Mouse (Mus musculus): Measurements from ENCODE around the gene Mrpl34. TPM values are rescaled to one million over a fixed set of nuclear protein-coding genes. Genes with fewer than 3 reads are reported as not detected.
A peak's percentile ranks its signal among the peaks of the same experiment; 100 is the strongest.

Mrpl34 gene
- polyA plus RNA-seq, 1 experiment from 2014 or later: 223 TPM

- H3K36me3 ChIP-seq (replicated peaks): peaks cover 71% of the 10 kb centered on the region
- H3K4me3 ChIP-seq: peak overlapping the region; percentile 99
These were observed 6.1 kb downstream of the Mrpl34 start for GRCm38 (mm10) chr8:71470913-71471255.

DNA sequence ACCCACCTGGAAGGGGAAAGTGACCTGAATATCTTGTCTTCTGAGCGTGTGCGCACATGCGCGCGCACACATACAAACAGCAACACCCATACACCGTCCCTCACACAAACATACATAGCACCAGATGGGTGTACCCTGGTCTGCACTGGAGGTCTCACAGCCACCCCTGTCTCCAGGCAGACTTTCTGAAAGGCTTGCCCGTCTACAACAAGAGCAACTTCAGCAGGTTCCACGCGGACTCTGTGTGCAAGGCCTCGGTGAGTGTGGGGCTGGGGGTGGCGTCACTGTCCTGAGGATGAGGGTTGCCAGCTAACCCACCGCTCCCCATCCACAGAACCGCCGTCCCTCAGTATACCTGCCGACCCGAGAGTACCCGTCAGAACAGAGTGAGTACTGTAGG lies 7.1 kb downstream of the Mrpl34 start:
- peaks cover 33% of the 10 kb centered on the region for H3K4me1 ChIP-seq
- peaks cover 62% of the 10 kb centered on the region for H3K36me3 ChIP-seq (replicated peaks)
- 93% methylated on average over 17 of the region's 17 CpGs for WGBS
- H3K27me3 ChIP-seq (replicated peaks; ENCODE audit: low read depth, poor library complexity, severe bottlenecking): no peaks in the 10 kb centered on the region
- no peak overlapping the region for H3K27ac ChIP-seq (replicated peaks)
- H3K4me3 ChIP-seq: no peak overlapping the region
- H3K9me3 ChIP-seq: no peaks in the 10 kb centered on the region
- no peak for DNase-seq (ENCODE audit: low spot score)

More at GRCm38 (mm10) chr8:71470913-71471255, 6.1 kb downstream of the Mrpl34 start:
- Histone ChIP-seq H3K9me3 (no peaks in the 10 kb centered on the region), H3K4me1 (peaks cover 25% of the 10 kb centered on the region), H3K27ac (replicated peaks) (no peak overlapping the region), H3K27me3 (replicated peaks; ENCODE audit: low read depth, poor library complexity, severe bottlenecking) (no peaks in the 10 kb centered on the region)
- no peak for DNase-seq (ENCODE audit: low spot score)
- 84% methylated on average over 5 of the region's 5 CpGs for WGBS

DNA sequence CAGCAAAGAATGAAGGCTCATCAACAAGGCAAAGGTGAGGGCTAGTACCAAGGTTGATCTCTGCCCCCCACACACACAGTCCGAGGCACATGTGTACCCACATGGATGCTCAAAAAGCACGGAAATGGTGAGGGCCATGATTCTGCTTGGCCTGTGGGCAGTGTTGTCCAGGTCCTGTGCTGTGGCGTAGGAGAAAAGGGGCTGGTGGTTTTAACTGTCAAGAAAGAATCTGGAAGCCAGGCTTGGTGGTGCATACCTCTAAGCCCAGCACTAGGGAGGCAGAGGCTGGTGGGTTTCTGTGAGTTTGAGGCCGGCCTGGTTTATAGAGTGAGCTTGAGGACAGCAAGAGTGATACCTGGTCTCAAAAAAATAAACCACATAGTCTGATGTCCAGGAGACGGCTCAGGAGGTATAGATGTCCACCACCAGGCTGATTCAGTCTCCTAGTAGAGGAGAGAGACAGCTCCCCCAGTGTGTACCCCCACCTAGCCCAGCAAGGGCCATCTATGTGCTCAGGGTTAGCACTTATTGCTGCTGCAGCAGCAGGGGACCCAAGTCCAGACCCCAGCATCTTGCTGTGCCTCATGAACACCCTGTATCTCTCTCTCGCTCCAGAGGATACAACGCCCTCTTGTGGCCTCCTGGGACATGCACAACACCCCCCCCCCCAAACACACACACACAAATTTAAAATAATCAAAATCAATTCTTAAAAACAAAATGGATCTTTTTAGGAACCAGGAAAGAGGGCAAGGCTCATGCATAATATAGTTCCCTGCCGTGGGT lies 8.0 kb downstream of the Mrpl34 start:
- no peak overlapping the region for H3K27ac ChIP-seq (replicated peaks)
- no peaks in the 10 kb centered on the region for H3K9me3 ChIP-seq
- 0 out of 2 replicates have a peak, but pooled peaks cover 5% of the 10 kb centered on the region for H3K27me3 ChIP-seq (replicated peaks; ENCODE audit: low read depth, poor library complexity, severe bottlenecking)
- no peak for DNase-seq (ENCODE audit: low spot score)
- peaks cover 61% of the 10 kb centered on the region for H3K36me3 ChIP-seq (replicated peaks)
- whole genome bisulfite sequencing: 86% methylated on average over 8 of the region's 8 CpGs
- H3K4me1 ChIP-seq: peaks cover 42% of the 10 kb centered on the region
- no peak overlapping the region for H3K4me3 ChIP-seq

- H3K9me3 ChIP-seq: no peaks in the 10 kb centered on the region
- H3K36me3 ChIP-seq (replicated peaks): peaks cover 74% of the 10 kb centered on the region
- H3K27ac ChIP-seq (replicated peaks): no peak overlapping the region
- no peak overlapping the region for H3K4me3 ChIP-seq
- peaks cover 40% of the 10 kb centered on the region for H3K4me1 ChIP-seq
- H3K27me3 ChIP-seq (replicated peaks; ENCODE audit: low read depth, poor library complexity, severe bottlenecking): peaks cover 19% of the 10 kb centered on the region
- DNase-seq (ENCODE audit: low spot score): no peak
- WGBS: 96% methylated on average over 18 of the region's 18 CpGs
These were observed 9.6 kb downstream of the Mrpl34 start for GRCm38 (mm10) chr8:71474344-71474743.

DNA sequence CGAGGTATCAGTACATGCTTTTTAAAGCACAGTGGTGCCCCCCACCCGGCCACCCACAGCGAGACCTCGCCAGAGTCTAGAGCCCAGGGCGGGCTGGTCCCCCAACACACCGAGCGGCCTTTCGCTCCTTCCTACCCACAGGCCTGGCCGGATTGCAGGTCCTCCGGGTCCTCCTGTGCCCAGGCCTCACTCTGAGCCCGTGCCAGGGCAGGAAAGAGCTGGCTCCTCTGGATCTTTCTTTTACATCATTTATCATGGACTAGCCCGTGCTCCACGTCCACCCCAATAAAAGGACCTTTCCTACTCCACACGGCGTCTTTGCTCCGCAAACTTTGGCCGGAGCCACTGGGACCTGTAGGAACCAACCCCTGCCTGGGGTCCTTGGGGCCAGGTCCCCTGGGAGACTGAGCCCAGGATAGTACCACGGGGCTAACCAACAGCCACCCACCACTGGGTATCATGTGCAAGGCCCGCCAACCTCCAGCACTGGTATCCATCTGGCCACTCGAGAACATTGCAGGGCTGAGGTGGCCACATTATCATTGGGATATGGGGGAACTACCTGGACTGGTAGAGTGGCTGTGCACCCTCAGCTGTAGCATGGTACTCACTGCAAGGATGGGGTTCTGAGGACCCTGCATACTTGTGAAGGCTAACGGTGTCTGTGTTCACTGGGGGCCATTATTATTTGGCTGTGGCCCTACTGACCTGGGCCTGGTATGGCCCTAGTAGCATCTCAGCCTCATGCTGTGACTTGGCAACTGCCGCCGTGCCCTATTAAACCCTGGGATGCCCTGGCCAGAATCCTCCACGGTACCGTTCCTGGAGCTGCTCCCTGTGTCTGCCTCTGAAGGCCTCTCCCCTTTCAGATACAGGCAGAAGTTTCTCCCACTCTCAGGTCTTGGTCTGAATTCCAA lies 10.3 kb downstream of the Mrpl34 start:
- no peak overlapping the region for H3K27ac ChIP-seq (replicated peaks)
- H3K36me3 ChIP-seq (replicated peaks): peaks cover 81% of the 10 kb centered on the region
- WGBS: 89% methylated on average over 25 of the region's 25 CpGs
- peak overlapping the region; percentile 71 for H3K4me3 ChIP-seq
- peaks cover 19% of the 10 kb centered on the region for H3K27me3 ChIP-seq (replicated peaks; ENCODE audit: low read depth, poor library complexity, severe bottlenecking)
- H3K4me1 ChIP-seq: peaks cover 34% of the 10 kb centered on the region
- no peaks in the 10 kb centered on the region for H3K9me3 ChIP-seq
- DNase-seq (ENCODE audit: low spot score): no peak

- peak; percentile 20 for DNase-seq (ENCODE audit: low spot score)
- Histone ChIP-seq H3K9me3 (no peaks in the 10 kb centered on the region), H3K27me3 (replicated peaks; ENCODE audit: low read depth, poor library complexity, severe bottlenecking) (peaks cover 24% of the 10 kb centered on the region), H3K27ac (replicated peaks) (peak overlapping the region; percentile 88; the same call in 1 of the 2 replicates), H3K4me1 (peaks cover 30% of the 10 kb centered on the region), H3K36me3 (replicated peaks) (peaks cover 82% of the 10 kb centered on the region), H3K4me3 (peak overlapping the region; percentile 71)
- 31% methylated on average over 4 of the region's 4 CpGs for WGBS
These were observed 10.9 kb downstream of the Mrpl34 start for GRCm38 (mm10) chr8:71475702-71476075.

DNA sequence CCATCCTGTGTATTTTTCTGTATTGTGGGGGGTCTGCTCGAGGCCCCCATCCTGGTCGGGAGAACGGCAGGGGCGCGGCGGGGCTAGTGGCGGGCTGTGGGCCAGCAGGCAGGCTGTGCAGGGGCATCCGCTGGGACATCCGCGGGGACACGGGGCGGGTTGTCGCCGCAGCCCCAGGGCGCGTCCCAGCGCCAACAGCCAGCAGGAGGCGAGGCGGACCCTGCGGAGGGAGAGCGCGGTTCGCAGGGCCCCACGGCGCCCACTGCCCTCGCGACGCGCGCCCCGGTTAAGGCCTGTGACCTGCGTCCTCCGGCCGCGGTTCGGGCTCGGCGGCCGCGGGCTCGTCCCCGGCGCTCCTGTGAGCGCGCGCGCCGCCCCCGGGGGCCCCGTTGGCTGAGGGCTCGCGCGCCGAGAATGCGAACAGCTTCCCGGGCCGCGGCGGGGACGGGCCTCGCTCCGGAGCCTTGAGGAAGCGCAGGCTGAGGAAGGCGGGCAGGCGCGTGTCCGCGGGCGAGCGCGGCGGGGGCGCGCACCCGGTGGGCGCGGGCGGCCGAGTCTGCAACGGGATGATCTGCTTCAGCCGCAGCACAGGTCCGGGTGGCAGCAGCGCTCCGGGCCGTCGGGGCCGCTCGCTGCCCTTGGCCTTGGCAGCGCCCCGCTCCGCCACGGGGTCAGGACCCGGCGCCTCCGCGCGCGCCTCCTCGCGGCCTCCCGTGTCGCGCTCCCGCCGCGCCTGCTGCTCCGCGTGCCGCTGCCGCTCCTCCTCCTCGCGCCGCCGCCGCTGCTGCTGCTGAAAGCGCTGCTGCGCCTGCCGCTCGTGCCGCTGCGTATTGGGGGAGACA lies 11.6 kb downstream of the Mrpl34 start:
- Histone ChIP-seq H3K4me1 (peaks cover 34% of the 10 kb centered on the region), H3K27ac (replicated peaks) (peak overlapping the region; percentile 88), H3K9me3 (no peaks in the 10 kb centered on the region), H3K27me3 (replicated peaks; ENCODE audit: low read depth, poor library complexity, severe bottlenecking) (peaks cover 30% of the 10 kb centered on the region), H3K36me3 (replicated peaks) (peaks cover 82% of the 10 kb centered on the region), H3K4me3 (peak overlapping the region; percentile 71)
- WGBS: under 1% methylated on average over 120 of the region's 121 CpGs
- DNase-seq (ENCODE audit: low spot score): peak; percentile 87

- Histone ChIP-seq H3K9me3 (no peaks in the 10 kb centered on the region), H3K4me3 (peak overlapping the region; percentile 71), H3K27ac (replicated peaks) (peak overlapping the region; percentile 88), H3K4me1 (peaks cover 40% of the 10 kb centered on the region), H3K27me3 (replicated peaks; ENCODE audit: low read depth, poor library complexity, severe bottlenecking) (peaks cover 40% of the 10 kb centered on the region), H3K36me3 (replicated peaks) (peaks cover 82% of the 10 kb centered on the region)
- 38% methylated on average over 14 of the region's 14 CpGs for whole genome bisulfite sequencing
- no peak for DNase-seq (ENCODE audit: low spot score)
These were observed 12.6 kb downstream of the Mrpl34 start for GRCm38 (mm10) chr8:71477196-71477845.

DNA sequence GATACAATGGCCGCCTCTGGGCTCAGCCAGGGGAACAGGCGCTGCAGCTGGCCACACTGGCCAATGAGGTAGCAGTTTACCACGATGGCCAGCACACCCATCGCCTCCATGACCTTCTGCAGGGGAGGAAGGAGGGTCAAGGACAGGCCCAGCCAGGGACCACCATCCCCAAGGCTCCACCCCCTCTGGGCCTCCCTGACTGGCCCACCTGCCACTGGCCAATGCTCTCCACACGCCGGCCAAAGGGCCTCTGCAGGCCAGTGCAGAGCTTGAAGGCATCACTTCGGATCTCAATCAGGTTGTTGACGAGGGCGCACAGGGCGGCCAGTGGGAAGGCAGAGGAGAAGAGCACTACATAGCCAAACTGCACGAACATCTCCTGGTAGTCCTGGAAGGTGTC lies 14.2 kb downstream of the Mrpl34 start:
- Histone ChIP-seq H3K27ac (replicated peaks) (no peak overlapping the region), H3K36me3 (replicated peaks) (peaks cover 82% of the 10 kb centered on the region), H3K4me3 (peak overlapping the region; percentile 18; the same call in 1 of the 2 replicates), H3K27me3 (replicated peaks; ENCODE audit: low read depth, poor library complexity, severe bottlenecking) (peaks cover 41% of the 10 kb centered on the region), H3K4me1 (peaks cover 41% of the 10 kb centered on the region), H3K9me3 (no peaks in the 10 kb centered on the region)
- DNase-seq (ENCODE audit: low spot score): no peak
- WGBS: 93% methylated on average over 11 of the region's 11 CpGs

DNA sequence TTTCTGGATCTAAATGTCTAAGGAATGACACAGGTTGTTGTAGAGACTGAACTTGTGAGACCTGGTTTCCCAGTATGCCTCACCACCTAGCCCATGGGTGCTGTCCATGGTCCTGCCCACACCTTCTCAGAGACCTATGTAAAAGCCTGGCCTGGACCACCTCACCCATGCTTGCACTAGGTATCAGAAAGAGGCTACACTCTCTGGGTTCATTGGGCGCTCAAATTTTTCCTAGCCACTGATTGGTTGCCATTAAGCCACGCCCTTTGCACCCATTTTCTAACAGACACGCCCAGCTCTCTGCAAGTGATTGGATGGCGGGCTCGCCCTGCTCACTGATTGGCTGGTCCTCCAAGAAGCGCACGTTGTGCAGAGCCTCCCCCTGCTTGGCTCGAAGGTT lies 19.2 kb downstream of the Mrpl34 start:
- H3K27me3 ChIP-seq (replicated peaks; ENCODE audit: low read depth, poor library complexity, severe bottlenecking): peaks cover 26% of the 10 kb centered on the region
- H3K9me3 ChIP-seq: no peaks in the 10 kb centered on the region
- peaks cover 52% of the 10 kb centered on the region for H3K4me1 ChIP-seq
- peak; percentile 78 for DNase-seq (ENCODE audit: low spot score)
- H3K27ac ChIP-seq (replicated peaks): no peak overlapping the region
- WGBS: 46% methylated on average over 8 of the region's 8 CpGs
- peak overlapping the region; percentile 92 for H3K4me3 ChIP-seq
- H3K36me3 ChIP-seq (replicated peaks): peaks cover 58% of the 10 kb centered on the region

GRCm38 (mm10) chr8:71484736-71485135 lies 20.0 kb downstream of the Mrpl34 start:
- peak overlapping the region; percentile 97; the same call in 1 of the 2 replicates for H3K27ac ChIP-seq (replicated peaks)
- DNase-seq (ENCODE audit: low spot score): no peak
- no peaks in the 10 kb centered on the region for H3K9me3 ChIP-seq
- peaks cover 61% of the 10 kb centered on the region for H3K4me1 ChIP-seq
- 94% methylated on average over 19 of the region's 19 CpGs for WGBS
- H3K27me3 ChIP-seq (replicated peaks; ENCODE audit: low read depth, poor library complexity, severe bottlenecking): peaks cover 21% of the 10 kb centered on the region
- peak overlapping the region; percentile 92 for H3K4me3 ChIP-seq
- peaks cover 50% of the 10 kb centered on the region for H3K36me3 ChIP-seq (replicated peaks)
